Mouse (Mus musculus): Measurements from ENCODE around the gene Gli2.

The Gli2 gene

DNA sequence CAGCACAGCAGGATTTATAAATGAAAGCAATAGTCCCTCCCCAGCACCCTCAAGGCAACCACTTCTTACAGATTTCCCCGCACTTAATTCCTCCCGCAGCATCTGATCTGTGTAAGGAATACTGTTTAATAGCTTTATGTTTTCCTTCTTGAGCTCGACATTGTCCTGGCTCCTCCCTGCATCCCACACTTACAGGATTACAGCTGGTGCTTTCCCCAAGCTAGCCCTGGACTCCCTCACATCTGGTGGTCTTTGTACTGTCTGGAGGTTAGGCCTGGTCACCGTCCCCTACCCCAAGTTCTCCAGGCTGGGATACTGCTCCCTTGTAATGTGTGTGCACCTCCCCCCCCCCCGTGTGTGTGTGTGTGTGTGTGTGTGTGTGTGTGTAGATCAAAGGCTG lies 101.1 kb downstream of the Gli2 start:
- no peak for DNase-seq (ENCODE audit: extremely low spot score, low read depth, low spot score)

DNA sequence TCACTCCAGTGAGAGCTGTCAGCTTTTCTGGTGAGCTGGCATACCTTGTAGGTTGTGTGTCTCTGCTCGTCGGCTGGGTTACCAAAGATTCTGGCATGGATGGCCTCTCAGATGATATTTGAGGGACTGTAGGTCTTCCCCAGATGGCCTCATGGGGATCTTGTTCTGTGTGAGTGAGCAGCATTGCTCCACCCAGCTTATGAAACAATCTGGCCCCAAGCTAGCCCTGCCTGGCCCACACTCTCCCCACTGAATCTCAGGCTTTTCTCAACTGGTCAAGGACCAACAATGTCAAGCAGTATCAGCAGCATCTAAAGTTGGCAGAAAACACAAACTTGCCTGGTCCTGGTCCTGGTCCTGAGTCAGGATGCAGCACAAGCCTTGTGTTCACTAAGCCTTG lies 105.0 kb downstream of the Gli2 start:
- no peak for DNase-seq (ENCODE audit: extremely low spot score, low read depth, low spot score)

DNA sequence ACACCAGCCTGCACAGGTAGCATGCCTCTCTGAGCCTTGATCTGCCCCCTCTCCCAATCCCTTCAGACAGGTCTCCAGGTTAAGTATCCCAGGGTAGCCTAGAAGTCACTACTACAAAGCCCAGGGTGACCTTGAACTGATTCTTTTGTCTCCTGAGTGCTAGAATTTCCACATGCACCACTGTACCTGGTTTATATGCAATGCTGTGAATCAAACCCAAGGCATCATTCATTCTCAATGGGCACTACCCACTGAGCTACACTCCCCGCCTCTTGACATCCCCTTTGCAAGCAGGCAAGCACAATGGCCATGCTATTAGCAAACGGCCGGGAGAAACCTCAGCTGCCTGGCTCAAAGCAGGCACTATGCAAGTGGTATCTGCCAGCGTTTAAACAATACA lies 106.2 kb downstream of the Gli2 start:
- no peak for DNase-seq (ENCODE audit: extremely low spot score, low read depth, low spot score)

DNA sequence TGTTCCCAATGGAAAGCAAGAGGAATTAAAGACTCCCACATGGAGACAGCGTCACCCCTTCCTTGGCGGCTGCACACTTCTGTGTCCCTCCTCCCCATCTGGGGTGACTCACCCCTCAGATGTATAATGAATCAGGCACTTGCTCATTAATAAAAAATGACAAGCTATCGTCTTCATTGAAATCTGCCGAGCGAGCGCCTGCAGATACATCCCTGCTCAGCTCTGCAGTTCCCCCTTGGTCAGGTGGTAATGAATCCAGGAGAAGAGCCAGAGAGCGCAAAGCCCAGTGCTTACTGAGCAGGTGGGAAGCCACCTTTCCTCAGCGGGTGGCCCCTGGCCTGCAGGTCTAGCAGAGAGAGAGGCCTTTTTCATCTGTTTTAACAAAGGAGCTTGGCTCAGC lies 112.1 kb downstream of the Gli2 start:
- DNase-seq (ENCODE audit: extremely low spot score, low read depth, low spot score), result no peak

DNA sequence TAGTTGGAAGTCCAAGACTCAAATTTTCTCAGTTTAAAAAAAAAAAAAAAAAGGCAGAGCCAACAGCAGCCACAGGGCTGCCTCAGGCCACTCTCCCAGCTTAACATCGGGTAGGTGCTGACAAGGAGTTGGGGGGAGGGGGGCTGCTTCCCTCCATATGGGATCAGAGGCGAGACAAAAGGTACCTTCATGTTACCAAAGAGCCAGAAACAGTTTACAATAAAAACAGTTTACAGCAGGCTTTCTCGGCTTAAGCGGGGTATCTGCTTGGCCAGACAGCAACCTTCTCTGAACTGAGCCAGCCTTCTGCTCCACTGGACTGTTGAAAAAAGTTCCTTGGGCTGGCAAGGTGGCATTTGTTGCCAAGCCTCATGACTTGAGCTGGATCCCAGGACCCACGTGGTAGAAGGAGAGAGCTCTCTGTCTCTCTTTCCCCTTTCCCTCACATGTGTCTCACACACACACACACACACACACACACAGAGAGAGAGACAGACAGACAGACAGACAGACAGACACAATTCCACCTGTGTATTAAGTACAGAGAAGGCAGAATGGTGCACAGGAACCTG lies 113.1 kb downstream of the Gli2 start:
- no peak for DNase-seq (ENCODE audit: extremely low spot score, low read depth, low spot score)

DNA sequence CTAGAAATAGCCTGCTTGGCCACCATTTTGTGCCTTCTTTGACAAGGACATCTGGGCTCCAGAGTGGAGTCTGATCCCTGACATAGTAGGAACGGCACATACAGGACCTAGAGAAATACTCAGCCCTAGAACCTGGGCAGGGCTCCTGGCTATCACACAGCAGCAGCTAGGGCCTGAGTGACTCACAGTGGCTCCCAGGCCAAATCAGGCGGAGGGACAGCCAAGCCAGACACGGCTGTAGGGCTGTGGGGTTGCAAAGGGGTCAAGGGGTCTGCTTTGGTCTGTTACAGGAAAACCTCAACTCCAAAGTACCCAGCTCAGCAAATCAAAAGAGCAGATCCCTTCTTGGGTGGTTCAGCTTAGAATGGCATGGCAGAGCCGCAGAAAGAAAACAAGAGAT lies 115.2 kb downstream of the Gli2 start:
- DNase-seq (ENCODE audit: extremely low spot score, low read depth, low spot score), result no peak

DNA sequence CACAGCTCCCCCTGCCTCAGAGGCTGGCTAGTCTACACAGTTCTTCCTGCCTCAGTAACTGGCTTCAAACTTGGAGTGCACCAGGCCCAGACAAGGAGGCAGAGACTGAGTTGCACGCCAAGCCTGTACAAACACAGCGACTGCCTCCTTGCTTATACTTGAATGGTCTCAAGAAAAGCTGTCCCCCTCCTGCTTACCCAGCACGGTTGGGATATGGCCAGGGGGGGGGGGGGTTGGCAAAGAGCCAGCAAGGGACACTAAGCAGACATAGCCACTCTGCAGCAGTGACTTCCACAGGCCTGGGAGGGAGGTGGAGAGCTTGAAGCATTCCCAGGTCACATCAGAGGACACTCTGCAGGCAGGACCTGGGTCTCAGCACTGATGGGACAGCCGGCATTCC lies 117.3 kb downstream of the Gli2 start:
- DNase-seq (ENCODE audit: extremely low spot score, low read depth, low spot score), result no peak

DNA sequence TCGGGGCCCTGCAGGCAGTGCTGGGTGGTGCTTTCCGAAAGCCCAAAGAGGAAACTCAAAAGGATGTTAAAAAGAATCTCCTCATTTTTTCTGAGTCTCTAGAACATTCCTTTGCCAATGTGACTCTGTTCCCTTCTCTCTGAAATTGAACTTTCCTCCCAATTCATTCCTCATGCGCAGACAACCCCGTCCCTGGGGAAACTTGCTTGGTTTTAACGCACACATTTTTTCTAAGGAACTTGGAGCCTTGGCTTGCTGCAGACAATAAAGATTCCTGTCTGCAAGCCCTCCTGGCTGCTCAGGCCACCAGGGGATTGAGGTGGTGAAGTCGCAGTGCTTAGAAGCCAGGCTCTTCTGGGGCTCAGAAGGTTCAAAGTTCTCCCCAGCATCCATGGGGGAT lies 117.9 kb downstream of the Gli2 start:
- DNase-seq (ENCODE audit: extremely low spot score, low read depth, low spot score), result no peak

DNA sequence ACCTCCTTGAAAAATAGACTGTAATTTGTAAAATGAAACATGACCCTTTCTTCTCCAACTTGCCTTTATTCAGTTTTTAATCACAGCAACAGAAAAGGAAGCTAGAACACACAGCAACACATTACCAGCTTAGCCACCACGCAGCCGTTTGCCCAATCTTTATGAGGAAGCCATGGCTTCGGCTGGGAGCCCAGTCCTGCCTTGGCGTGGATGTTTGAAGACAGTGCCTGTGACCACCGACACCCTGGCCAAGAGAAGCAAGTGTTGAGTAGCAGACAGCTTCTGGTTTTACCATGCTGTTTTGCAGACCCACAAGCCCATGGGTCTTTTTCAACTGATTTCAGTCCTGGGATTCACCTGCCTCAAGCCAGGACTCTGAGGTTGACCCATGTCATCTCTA lies 121.3 kb downstream of the Gli2 start:
- DNase-seq (ENCODE audit: extremely low spot score, low read depth, low spot score), result no peak

DNA sequence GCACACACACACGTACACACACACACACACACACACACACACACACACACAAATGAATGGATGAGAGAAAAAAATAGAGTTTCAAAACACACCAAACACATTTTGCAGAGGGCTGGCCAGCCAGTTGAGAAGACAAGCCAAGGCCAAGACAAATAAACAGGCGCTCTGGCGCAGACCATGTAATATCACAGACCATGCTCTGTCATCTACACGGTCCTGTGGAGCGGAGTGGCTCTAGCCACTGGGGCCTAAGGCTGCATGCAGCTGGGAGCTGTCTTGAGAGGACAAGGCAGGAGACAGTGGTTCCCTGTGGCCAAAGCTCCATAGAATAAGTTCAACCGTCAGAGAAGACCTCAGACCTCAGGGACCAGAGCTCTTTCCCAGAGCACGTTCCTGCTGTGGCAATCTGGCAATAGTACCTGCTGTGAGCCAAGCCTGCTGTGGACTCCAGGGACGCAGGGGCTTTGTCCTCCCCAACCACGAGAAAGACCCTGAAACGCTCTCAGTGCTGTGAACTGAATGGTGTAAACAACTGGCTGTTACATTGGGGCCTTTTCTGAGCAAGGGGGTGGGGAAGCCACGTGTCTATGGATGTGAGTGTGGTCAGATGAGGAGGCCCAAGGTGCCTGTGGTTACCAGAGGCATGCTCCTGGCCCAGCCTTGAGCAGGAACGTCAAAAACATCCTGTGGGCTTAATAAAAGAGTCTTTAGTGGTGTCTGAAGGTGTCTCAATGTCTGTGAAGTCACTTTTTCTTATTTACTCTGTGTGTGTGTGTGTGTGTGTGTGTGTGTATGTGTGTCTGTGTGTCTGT lies 125.7 kb downstream of the Gli2 start:
- no peak for DNase-seq (ENCODE audit: extremely low spot score, low read depth, low spot score)

DNA sequence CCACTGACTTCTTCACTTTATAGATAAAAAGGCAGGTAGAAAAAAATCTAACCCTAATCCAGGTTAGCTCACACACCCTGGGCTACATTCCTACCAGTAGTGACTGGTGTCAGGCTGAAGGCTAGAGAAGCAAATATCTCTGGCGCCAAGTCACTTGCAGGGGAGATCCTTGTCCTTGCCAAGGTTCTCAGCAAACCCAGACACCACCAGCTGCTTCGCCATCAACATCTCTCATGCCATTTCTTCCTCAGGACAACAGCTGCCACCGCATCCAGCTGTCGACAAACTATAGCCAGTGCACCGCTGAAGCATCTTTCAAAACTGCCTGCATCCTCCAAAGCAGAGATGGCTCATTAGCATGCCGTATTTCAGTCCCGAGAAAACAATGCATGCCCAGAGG lies 126.9 kb downstream of the Gli2 start:
- no peak for DNase-seq (ENCODE audit: extremely low spot score, low read depth, low spot score)

DNA sequence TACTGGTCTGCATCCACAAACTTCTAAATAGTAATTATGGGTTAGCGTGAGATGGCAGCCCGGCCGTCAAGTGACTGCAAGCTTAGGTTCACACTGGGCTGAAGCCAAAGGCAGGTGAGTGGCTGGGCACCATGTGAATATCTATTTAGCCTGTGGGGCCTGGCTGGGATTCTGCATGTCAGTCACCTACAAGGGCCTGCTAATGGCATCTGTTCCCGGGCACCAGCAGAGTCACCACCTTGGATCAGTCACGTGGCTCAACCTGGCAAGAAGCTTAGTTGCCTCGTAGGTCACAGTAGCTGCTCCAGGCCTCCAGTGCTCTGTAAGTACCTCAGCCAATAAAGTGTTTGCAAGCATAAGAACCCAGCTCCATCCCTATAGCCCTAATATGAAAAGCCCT lies 131.2 kb downstream of the Gli2 start:
- no peak for DNase-seq (ENCODE audit: extremely low spot score, low read depth, low spot score)

DNA sequence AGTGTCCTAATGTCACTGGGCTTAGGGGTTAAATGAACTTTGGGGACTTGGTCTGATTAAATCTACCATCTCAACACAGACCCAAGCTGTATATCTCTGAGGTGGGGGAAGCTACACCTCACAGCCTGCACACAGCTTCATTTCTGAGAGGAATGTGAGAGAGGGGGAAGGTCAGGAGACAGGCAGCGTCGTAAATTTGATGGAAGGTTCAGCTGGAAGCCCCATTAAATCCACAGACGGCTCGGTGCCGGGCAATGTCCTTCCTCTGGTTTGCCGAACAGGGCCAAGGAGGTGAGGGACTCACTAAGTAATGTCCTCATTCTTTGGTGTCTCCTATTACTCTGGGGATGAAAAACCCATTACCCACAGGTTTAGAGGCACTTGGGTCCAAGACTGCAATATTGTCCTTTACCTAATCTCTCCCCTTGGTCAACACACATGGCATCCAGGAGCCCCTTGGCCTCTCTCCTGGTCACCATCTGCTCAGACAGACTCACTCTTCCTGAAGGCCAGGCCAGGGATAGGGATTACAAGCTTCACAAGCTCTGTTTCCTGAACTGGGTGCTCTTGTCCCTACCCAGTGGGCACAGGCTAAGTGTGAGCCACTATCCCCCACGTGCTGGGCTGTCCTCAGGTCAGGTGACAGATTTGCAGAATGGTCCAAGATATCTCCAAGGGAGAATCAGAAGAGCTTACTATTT lies 135.7 kb downstream of the Gli2 start:
- DNase-seq (ENCODE audit: extremely low spot score, low read depth, low spot score), result peak; percentile 61

DNA sequence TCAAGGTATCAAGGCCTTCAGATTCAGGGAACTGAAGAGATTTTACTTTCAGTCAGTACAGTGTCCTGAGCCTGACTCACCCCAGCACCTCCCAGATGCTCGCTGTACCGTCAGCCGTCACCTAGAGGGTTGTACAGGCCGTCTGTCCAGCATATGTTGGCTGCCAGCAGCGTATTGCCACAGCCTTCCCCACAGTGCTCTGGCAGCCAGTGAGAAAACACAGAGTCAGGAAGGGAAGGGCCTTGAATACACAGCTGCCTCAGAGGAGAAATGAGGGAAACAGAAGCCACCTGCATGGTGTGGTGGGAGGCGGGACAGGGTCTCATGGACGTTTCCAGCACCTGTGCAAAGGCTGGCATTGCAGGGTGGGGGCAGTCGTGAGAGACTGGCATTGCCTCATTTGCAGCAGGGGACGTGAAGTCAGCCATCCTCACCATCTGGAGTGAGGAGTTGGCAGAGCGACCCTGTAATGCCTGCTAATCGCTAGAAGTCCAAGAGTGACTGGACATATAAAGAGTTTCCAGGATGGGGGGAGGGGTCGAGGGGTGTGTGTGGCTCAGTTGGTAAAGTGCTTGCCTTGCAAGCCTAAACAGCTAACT lies 136.8 kb downstream of the Gli2 start:
- no peak for DNase-seq (ENCODE audit: extremely low spot score, low read depth, low spot score)

DNA sequence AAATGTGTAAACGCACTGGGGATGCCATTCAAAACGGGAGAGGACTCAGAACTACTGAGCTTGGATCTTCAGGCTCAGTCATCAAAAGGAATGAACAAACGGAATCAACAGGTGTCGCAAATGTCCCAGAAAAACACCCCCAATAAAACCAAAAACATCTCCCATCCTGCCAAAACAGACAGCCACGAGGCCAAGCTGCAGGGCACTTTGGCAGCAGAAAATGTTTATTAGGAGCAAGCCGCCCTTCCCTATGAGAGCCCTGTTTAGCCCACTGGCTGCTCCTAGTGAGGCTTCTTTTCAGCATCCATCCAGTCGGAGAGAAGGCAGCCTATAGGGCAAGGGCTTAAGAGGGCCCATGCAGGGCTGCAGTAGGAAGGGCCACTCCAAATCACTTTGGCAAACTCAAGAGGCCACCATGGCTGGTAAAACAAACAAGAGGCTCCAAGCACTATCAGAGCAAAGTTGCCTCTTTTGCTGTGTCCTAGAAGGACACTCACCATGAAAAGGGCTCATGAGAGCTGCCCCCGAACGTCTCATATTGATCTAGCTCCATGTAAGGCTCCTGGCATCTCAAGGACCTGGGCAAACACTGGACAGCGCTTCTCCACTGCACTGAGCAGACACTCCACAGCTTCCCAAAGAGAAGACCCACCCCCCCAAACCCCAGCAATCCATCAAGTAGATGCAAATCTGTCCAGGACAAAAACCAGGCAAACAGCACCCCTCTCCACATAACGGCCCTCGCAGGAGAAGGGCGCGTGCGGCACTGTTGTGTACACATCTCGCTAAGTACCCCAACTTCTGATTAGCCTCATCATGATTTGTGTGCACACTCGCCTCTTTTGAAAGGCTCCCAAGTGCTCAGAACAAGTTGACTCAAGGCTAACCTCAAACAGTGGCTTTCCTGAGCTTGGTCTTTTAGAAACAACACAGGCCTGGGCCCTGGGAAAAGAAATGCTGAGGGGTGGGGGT lies 139.7 kb downstream of the Gli2 start:
- DNase-seq (ENCODE audit: extremely low spot score, low read depth, low spot score), result no peak

DNA sequence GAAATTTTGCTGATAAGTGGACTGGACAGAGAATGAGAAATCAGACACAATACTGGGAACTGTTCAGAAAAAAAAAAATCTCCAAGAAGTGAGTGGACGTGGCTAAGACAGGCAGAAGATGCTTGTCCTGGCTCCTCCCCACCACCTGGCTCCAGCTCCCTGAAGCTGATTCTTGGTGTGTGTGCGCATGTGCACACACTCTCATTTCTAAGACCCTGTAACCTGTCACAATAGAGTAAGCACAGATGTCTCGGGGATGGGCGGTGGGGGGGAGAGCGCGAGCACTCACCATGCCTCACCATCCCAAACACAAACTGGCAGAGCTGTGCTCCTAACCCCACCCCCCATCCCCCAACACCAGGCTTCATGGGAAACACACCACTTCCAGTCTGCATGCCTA lies 140.5 kb downstream of the Gli2 start:
- DNase-seq (ENCODE audit: extremely low spot score, low read depth, low spot score), result no peak

DNA sequence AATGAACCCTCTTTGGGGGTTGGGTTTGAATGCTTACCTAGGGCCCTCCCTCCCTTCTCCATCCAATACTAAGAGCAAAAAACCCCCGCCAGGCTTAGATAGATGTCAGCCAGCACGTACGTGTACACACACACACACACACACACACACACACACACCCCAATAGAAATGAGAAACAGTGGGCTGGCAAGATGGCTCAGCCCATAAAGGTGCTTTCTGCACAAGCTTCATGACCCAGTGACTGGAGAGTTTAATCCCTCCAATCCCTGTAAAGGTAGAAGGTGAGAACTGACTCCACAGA lies 142.0 kb downstream of the Gli2 start:
- no peak for DNase-seq (ENCODE audit: extremely low spot score, low read depth, low spot score)

DNA sequence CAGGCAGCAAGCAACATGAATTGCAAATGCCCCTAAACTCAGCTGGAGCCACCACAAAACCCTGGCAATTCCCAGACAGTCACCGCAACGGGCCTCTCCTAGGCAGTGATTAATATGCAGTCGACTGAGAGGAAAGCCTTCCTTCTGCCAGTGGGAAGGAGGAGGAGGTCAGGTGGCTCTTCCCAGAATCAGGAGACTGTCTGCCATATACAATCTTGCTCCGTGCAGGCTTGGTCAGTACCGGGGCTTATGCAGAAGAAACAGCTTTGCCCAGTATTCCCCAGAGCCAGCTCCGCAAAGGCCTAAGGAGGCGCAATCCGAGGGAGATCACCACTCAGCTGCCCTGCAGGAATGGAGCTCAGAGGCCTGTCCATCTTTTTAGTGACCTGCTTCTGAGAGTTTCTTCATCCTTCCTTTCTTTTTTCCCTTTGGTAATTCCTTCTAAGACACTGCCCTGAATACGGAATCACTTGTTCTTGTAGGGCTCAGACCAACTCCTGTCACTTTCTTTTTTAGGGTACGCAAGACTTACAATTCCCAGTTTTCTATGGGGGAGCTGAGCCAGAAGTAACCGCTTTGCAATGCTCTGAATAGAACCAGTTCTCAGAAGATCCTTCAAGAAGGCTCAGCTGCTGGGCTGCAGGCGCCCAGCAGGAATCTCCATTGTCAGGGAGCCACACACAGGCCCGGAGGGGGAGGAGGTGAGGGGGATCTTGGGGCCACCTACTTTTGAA lies 142.6 kb downstream of the Gli2 start:
- no peak for DNase-seq (ENCODE audit: extremely low spot score, low read depth, low spot score)

DNA sequence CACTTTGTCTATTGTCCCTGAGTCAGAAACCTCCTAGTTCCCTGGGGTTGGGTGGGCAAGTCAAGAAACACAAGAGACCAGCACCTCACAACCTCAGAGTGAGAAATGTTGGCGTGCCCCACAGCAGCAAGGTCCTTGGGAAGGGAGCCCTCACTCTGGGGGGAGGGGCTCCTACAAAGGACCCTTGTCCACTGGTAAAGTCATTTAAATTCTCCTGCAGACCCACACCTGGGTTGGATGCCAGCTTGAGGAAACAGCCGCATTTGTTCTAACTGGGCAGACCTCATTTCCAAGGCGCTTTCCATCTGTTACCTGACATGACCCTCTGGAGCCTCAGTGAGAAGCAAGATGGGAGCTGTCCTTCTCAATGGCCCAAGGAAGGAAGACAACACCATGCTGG lies 144.4 kb downstream of the Gli2 start:
- DNase-seq (ENCODE audit: extremely low spot score, low read depth, low spot score), result no peak

DNA sequence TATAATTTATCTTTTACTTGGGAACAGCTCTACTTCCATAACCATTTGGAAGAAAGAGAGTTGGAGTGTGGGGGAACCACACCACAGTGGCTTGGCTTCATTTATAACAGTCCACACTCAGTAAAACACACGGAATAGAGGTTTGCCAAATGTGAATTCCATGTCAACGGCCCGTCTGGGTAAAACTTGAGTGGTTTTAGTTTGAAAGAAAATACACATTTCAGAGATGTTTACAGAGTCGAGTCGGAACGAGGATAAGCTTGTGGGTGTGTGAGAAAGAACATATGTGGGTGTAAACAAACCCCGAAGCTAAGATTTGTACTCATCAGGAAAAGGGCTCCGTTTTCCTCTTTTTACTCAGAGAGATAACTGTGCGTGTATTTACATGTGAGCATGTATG lies 145.8 kb downstream of the Gli2 start:
- no peak for DNase-seq (ENCODE audit: extremely low spot score, low read depth, low spot score)

Data from hindlimb bud, embryonic 11.5 days (tissue).